Comparison of ENCODE assay signal across 10 mouse cellular contexts in the genomic region with DNA sequence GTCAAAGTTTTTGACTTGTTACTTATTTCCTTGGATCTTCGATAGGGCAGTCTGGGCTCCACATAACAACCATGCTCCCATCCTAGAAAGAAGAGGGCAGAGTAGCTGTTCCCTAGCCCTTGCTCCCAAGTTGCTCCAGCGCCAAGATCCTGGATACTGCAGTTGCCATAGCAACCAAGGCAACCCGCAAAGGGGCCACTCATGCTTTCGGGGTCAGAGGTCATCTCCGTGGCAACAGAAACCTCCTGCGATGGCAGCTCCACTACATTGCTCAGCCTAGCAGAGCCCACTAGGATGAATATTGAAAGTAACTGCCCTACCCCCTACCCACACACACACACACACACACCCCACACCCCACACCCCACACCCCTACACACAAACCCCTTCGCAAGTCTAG. TPM values are rescaled to one million over a fixed set of nuclear protein-coding genes. Genes with fewer than 3 reads are reported as not detected.
DNase-seq lines count a peak whose midpoint lies in the region.
"Had no signal": no experiment of that assay in that cellular context is flagged by ENCODE, and none has a peak within 500 bp of the region (broad histone marks: within the 10 kb centered on the region; RNA-seq: fewer than 3 reads in every experiment).

No protein-coding gene starts in this region.

- no peaks in the 10 kb centered on the region for H3K9me3 ChIP-seq in forebrain, embryonic 10.5 days
- H3K9me3 ChIP-seq: stomach, embryonic 15.5 days had no signal

- WGBS in forebrain, embryonic 10.5 days, result 5% methylated on average over 7 of the region's 7 CpGs

- peaks cover 34% of the 10 kb centered on the region for H3K4me1 ChIP-seq in forebrain, embryonic 10.5 days

- DNase-seq in cerebellum, adult 11 months, result peak; percentile 36
- DNase-seq in cerebellum, adult 9-10 months, result no peak
- DNase-seq in Muller cell, postnatal 12 days (ENCODE audit: inconsistent ontology term), result peak; percentile 35
- DNase-seq in forebrain, embryonic 10.5 days (ENCODE audit: extremely low spot score, low spot score), result peak; percentile 94
- peak; percentile 51 to 61 for DNase-seq in layer of hippocampus, postnatal 10 days (ENCODE audit: low spot score in 2 of 2)
- peak; percentile 97 for DNase-seq in retina, embryonic 14.5 days (ENCODE audit: low spot score)
- no peak for DNase-seq in B cell, adult 2 months
- no peak for DNase-seq in urinary bladder, postnatal 25 days (ENCODE audit: low spot score)

- no peaks in the 10 kb centered on the region for H3K36me3 ChIP-seq in forebrain, embryonic 10.5 days (replicated peaks)
- H3K36me3 ChIP-seq: stomach, embryonic 15.5 days had no signal

- peaks cover 4% of the 10 kb centered on the region for H3K27me3 ChIP-seq in forebrain, embryonic 10.5 days (ENCODE audit: poor library complexity, severe bottlenecking)
- H3K27me3 ChIP-seq: stomach, embryonic 15.5 days had no signal

- peak overlapping the region; percentile 19; the same call in 1 of the 2 replicates for H3K4me3 ChIP-seq in forebrain, embryonic 10.5 days
- H3K4me3 ChIP-seq: stomach, embryonic 15.5 days had no signal

- H3K27ac ChIP-seq in forebrain, embryonic 10.5 days, result peak overlapping the region; percentile 79
- H3K27ac ChIP-seq: stomach, embryonic 15.5 days had no signal

RNA-seq across cellular contexts. Expression of a gene that starts 7.2 kb away (rescaled TPM):
- 2.5 and 2.9 TPM in 2 replicates for polyA plus RNA-seq in forebrain, embryonic 10.5 days (2016; fragmentation: Nextera tagmentation; extraction: Ambion mirVana)
- 10 to 100 TPM; 29.8 to 34.5 TPM for total RNA-seq in layer of hippocampus, postnatal 10 days (2021)
- total RNA-seq: common myeloid progenitor, adult 5-6 weeks had no signal

Comparison
In these comparisons a context has a peak if more than half of its experiments do, and no peak if none do; other contexts are left out.
1. DNase-seq: peak in cerebellum, adult 11 months (single experiment), Muller cell, postnatal 12 days (single experiment), forebrain, embryonic 10.5 days (single experiment), layer of hippocampus, postnatal 10 days (2 of 2) and retina, embryonic 14.5 days (single experiment); none in cerebellum, adult 9-10 months (single experiment), B cell, adult 2 months (0 of 2) and urinary bladder, postnatal 25 days (single experiment).